Mouse (Mus musculus) forelimb bud, embryonic 11.5 days (tissue): ENCODE measurements around the gene Clcn6.

Experiments
- DNase-seq: peaks from one replicate; pipeline ENCODE4 v3.0.0-alpha.2; 2012; ENCODE audit warnings: low read depth, low spot score

Clcn6 gene

GRCm38 (mm10) chr4:148038600-148039253 is at the start of gene Clcn6, which contains the start of gene Mthfr:
TSS of gene Clcn6 (minus strand) at chr4:148038821.
TSS of gene Mthfr (plus strand) at chr4:148039077.
- peak; percentile 99 for DNase-seq

DNA sequence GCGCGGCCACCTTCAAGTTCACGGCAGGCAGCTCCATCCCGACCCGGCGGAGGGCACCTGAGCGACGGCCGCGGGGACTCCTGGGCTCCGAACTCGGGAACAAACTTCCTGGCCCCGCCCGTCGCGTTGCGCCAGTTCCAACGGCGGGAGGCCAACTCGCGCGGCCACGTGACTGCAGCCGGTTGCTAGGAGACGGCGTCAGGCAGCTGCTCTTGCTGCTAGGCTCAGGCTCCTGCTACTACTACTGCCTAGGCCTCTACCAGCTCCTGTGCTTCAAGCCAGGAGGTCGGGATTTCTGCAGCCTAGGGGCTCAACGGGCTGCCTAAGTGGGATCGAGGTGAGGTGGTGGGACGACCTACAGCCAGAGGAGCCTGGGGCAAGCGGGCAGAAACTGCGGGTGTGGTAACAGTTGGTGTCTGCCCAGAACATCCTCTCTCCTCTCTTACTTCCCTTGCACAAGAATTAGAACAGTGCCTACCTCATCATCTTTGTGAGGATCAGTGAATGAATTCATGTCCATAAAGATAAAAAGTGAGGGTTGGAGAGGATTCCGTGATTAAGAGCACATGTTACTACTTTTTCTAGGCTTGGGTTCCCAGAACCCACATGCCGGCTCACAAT is 49.4 kb upstream of the Clcn6 start, which contains the start of gene Agtrap:
Agtrap (minus strand) TSS at position 125 of the 621 bp plus-strand sequence.
- peak; percentile 83 for DNase-seq

DNA sequence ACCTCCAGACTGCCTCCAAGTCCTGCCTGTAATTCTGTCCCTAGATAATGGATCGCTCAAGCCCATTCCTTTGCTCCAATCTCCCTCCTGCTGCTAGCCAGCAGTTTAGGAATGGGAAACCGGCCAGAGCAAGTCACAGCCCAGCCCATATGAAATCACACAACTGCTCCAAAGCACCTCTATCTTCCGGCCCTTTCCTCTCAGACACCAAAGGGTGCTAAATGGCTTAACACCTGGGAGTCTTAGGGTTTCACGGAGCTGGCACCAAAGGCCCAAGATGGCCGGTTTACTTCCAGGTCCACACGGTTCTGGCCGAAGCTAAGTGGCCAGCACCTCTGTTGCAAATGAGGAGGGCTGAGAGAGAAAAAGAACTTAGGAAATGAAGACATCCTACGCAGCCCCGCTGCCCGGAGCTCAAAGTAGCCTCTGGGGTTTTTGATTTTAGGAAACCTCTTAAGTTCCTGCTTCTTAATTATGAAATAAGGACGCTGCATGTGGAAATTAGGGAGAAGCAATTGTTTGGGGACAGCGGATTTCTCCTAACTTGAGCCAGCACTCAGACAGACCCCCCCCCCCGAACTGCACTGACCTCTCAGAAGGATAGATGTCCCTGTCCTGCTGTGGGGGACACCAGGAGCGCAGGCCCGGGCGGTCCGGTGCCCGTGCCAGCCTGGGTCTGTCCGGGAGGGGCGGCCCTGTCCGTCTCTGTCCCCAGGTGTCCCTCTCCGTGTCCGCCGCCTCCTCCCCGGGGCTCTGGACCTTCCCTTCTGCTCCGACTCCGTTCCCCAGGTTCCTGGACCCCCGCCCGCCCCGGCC is 48.7 kb upstream of the Clcn6 start:
- no peak for DNase-seq

DNA sequence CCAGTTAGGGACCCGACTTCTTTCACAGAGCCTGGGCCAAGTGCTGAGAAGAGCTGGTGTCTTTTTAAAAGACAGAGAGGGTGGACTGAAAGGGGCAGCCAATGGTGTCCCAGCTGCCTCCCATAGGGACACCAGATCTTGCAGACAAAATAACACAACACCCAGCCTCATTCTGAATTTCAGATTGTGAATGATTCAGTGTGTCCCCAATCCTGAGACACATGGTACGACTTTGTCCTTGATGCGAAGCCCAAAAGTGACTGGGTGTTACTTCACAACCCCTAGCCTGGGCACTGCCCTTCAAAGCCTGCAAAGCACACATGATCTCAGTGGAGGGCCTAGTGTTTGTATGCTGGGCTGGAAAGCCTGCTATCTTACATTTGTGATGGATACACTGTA is 47.3 kb upstream of the Clcn6 start:
- no peak for DNase-seq

DNA sequence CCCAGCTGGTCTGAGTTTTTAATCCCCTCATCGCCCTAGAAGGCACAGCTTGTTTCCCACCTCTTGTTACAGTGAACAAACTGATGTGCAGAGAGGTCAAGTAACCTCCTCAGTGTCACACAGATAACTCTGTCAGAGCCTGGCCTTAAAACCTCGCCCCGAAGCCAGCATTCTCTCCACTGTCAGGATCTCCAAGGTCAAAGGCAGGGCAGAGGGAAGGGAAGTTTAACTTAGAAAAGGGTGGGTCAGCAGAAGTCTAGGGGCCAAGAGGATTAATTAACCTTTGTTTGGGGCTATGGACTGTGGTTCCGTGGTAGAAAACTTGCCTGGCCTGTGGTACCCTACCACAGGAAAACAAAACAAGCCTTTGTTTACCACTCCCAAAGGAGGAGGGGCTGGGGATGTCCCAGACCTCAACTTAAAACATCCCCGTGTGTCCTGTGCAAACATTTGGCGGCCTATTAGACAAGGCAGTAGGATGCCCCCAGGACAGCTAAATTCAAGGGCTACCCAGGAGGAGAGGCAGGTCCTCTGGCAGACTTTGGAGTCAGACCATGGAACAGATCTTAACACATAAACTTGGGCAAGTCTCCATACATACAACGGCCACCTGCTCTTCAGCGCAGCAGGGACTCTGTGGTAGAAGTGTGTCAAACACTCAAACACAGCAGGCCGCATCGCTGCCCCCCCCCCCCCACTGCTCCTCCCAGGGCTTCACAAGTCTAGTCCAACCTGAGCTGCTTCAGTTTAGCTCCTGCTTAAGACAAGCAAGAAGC is 46.7 kb upstream of the Clcn6 start:
- DNase-seq: no peak

DNA sequence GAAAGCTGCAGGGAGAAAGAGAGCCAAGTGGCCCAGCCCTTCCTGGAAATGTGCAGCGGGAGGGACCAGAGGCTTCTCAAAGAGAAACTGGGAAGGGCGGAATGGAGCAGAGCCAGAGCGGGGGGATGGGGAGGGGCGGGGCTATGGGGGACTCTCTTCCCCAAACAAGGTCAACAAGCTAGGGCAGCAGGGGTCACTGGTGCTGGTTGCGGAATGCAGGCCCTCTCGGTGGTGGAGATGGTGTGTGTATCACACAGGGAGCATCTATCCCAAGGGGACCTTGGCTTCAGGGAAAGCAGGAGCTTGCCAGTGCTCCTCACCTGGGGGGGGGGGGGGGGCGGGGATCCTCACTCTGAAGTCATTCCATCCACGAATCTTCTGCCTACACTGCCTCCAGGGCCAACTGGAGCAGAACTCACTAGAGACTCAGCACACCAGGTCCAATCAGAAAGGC is 45.7 kb upstream of the Clcn6 start:
- no peak for DNase-seq

- DNase-seq: no peak
Measured at GRCm38 (mm10) chr4:148083176-148083899, 44.7 kb upstream of the Clcn6 start.

- DNase-seq: peak; percentile 69
Measured at GRCm38 (mm10) chr4:148082257-148083044, 43.8 kb upstream of the Clcn6 start.

- DNase-seq: no peak
Measured at GRCm38 (mm10) chr4:148081201-148081600, 42.6 kb upstream of the Clcn6 start.

DNA sequence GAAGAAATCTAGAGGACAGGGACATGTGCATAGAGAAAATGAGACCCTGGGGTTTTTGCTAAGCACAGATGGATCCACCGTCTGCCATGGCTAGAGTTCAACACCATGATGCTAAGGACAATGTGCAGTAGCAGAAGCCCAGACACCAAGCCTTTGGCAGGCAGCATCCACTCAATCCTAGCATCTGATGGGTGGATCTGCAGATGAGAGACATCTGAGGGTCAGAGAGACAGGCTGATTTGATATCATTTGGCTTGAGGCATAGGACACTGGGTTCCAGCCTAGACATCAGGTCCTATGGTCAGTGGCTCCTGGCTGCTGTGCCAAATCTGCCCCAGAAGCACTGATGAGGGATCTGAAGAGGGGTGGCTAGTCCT is 42.0 kb upstream of the Clcn6 start:
- no peak for DNase-seq

GRCm38 (mm10) chr4:148079944-148080596 is 41.4 kb upstream of the Clcn6 start:
- no peak for DNase-seq

DNA sequence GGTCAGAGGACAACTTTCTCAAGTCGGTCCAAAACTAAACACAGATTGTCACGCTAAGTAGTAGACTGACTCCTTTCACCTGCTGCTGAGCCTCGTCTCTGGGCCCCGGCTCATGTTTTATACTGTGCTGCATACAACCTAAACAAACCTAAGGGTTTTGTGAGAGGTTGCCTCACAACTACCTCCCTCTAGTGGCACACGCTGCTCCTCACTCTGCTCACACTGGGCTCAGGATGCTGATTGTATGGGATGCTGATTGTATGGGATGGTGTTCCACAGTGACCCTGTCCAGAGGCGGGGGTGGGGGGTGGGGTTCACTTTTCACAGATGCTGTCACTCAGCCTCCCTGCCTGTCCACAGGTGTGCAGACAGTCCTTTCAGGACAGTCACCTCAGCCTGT is 40.6 kb upstream of the Clcn6 start:
- no peak for DNase-seq

DNA sequence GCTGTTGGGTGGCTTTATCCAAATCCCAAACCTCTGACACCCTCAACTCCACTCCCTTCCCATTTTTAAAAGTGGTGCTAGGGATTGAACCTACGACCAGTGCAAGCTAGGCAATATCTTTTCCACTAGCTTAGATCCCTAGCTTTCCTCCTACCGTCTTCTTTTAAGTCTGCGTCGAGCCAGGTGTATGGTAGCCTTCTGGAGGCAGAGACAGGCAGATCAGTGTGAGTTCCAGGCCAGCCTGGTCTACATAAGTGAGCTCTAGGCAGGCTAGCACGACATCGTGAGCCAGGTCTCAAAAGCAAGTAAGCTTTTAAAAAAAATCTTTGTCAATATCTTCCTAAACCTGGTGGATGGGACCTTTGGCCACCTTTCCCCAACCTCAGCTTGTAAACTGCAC is 37.3 kb upstream of the Clcn6 start:
- no peak for DNase-seq

- DNase-seq: peak; percentile 75
Measured at GRCm38 (mm10) chr4:148075259-148075658, 36.6 kb upstream of the Clcn6 start.

DNA sequence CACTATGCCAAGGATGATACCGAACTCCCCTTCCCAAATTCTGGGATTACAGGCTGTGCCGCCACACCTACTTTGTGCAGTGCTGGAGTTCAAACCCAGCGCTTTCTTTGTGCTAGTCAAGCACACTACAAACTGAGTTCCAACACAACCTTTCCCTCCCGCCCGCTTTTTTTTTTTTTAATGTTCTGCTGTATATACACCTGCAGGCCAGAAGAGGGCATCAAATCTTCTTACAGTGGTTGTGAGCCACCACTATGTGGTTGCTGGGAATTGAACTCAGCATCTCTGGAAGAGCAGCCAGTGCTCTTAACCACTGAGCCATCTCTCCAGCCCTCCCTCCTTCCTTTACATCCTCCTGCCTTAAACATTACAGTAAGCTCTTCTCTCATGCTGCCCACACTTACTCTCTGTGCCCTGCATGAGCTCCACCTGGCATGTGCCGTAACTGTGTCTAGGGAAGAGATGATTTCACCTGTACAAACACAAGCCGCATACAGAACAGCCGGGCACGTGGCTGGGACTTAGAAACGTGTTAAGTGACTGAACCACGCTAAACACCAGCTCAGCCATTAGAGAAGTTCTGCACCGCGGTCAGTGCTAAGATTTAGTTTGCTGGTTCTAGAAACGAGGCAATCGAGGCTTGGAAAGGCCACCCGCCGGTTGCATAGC is 36.0 kb upstream of the Clcn6 start:
- peak; percentile 38 for DNase-seq

- no peak for DNase-seq
Measured at GRCm38 (mm10) chr4:148071508-148071907, 32.9 kb upstream of the Clcn6 start.

DNA sequence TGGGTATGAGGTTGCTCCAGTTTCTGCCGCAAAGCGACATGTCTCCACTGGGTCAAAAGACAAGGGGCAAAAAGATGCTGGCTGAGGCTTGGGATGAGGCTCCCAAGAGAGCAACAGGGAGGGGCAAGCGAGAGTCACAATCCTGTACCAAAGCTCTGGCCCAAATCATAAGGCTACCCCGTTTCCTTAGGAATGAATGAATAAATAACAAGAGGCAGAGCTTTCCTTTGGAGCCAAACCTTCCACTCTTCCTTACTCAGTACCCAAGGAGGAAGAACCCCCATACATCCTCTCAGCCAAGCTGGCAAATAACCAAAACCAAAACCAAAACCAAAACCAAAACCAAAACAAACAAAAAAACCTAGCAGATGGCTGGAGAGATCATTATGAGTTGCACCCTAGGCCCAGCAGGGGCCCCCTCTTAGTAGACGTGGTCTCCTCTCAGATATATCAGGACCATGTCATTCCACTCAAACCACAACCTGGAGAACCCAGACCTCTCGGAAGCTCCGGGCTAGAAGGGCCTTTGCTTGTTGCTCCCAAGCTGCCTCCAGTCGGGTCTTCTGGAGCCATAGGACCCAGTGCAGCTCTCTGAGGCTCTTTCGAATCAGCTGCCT is 31.1 kb upstream of the Clcn6 start:
- no peak for DNase-seq

DNA sequence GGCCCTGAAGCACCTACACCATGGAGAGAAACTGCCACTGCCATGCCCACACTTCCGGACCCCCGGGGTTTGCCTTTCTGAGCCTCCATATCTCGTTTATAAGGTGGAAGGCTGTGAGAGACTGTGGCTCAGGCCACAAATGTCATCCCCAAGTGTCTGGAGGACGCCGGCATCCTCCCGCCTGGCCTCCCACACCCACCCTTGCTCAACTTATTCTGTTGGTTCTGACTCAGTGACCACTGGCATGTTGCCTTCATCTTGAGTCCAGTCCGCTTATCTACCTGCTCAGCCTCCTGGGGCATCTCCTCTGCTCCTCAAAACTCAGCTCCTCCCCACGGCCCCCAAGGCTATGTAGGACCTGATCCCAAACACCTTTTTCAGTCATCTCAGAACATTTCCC is 28.7 kb upstream of the Clcn6 start:
- DNase-seq: no peak

DNA sequence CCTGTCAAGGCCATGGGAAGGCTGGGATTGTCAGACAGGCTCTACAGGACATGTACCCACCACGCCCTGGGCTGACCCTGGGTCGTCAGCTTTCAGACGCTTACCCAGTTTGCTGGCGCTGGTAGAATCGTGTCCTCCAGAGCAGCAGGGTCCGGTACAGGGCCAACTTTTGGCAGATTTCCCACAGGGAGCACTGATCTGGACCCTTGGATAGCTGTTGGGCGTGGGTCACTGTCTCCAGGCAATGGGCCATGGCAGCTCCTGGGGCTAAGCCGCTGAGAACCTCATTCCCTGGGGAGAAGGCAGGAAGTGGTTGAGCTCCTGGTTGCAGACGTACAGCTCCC is 27.8 kb upstream of the Clcn6 start:
- no peak for DNase-seq
